Mouse (Mus musculus): ENCODE data around the gene Mpdz.

The Mpdz gene

GRCm38 (mm10) chr4:81283081-81283480, 159.5 kb downstream of the Mpdz start:
- DNase-seq (ENCODE audit: low spot score in 2 of 2), result no peak

- DNase-seq (ENCODE audit: low spot score in 2 of 2), result no peak
These were observed 162.5 kb downstream of the Mpdz start for GRCm38 (mm10) chr4:81280098-81280497.

- no peak for DNase-seq (ENCODE audit: low spot score in 2 of 2)
These were observed 163.2 kb downstream of the Mpdz start for GRCm38 (mm10) chr4:81279451-81279850.

- no peak for DNase-seq (ENCODE audit: low spot score in 2 of 2)
These were observed 166.5 kb downstream of the Mpdz start for GRCm38 (mm10) chr4:81275957-81276715.

- no peak for DNase-seq (ENCODE audit: low spot score in 2 of 2)
These were observed 169.5 kb downstream of the Mpdz start for GRCm38 (mm10) chr4:81273067-81273466.

GRCm38 (mm10) chr4:81252859-81253780, 189.5 kb downstream of the Mpdz start:
- no peak for DNase-seq (ENCODE audit: low spot score in 2 of 2)

- DNase-seq (ENCODE audit: low spot score in 2 of 2), result no peak
These were observed 190.3 kb downstream of the Mpdz start for GRCm38 (mm10) chr4:81252334-81252733.

GRCm38 (mm10) chr4:81251934-81252333, 190.7 kb downstream of the Mpdz start:
- no peak for DNase-seq (ENCODE audit: low spot score in 2 of 2)

GRCm38 (mm10) chr4:81249245-81249644, 193.4 kb downstream of the Mpdz start:
- no peak for DNase-seq (ENCODE audit: low spot score in 2 of 2)

- no peak for DNase-seq (ENCODE audit: low spot score in 2 of 2)
These were observed 206.4 kb downstream of the Mpdz start for GRCm38 (mm10) chr4:81236227-81236626.
